Mouse (Mus musculus) kidney, embryonic 16.5 days (tissue): ENCODE data around the gene C5ar1. TPM values are rescaled to one million over a fixed set of nuclear protein-coding genes. Genes with fewer than 3 reads are reported as not detected.

ENCODE experiments used
- ATAC-seq: fragments of 200-750 bp; cut with Nextera tagmentation; 2 replicates; pipeline ENCODE4 v1.8.0; 2017; ENCODE audit warnings: moderate TSS enrichment; ENCODE audit not compliant: low FRiP score, low TSS enrichment
- H3K27ac ChIP-seq: fragments of 300-500 bp; sonication (generic); 2 replicates; pipeline ENCODE4 v1.5.1; 2014; ENCODE audit warnings: low read length
- H3K27me3 ChIP-seq: fragments of 300-500 bp; sonication (generic); 2 replicates; pipeline ENCODE4 v1.6.1; 2014; ENCODE audit warnings: low read length, control low read depth, mixed read lengths; ENCODE audit not compliant: insufficient read depth
- H3K36me3 ChIP-seq: fragments of 300-500 bp; sonication (generic); 2 replicates; pipeline ENCODE4 v1.6.1; 2014; ENCODE audit warnings: low read length, control low read depth, mixed read lengths; ENCODE audit not compliant: insufficient read depth
- H3K4me1 ChIP-seq: fragments of 300-500 bp; sonication (generic); 2 replicates; pipeline ENCODE4 v1.6.1; 2014; ENCODE audit warnings: low read length, control low read depth, mixed read lengths; ENCODE audit not compliant: insufficient read depth
- H3K4me2 ChIP-seq: fragments of 300-500 bp; sonication (generic); replicated peaks from 2 replicates; pipeline ENCODE4 v1.6.1; 2014; ENCODE audit warnings: low read depth, low read length
- H3K4me3 ChIP-seq: fragments of 300-500 bp; sonication (generic); 2 replicates; pipeline ENCODE4 v1.5.1; 2014; ENCODE audit warnings: mild to moderate bottlenecking, low read length
- H3K9ac ChIP-seq: fragments of 300-500 bp; sonication (generic); replicated peaks from 2 replicates; pipeline ENCODE4 v1.6.1; 2014; ENCODE audit warnings: low read length
- H3K9me3 ChIP-seq: fragments of 300-500 bp; sonication (generic); 2 replicates; pipeline ENCODE4 v1.6.1; 2016; ENCODE audit warnings: low read length, control low read depth
- WGBS: fragments of 180-500 bp; shearing (Covaris S2); extraction: QIAGEN DNeasy Blood & Tissue Kit; methylation state at CpG from one replicate; pipeline ENCODE4 v1.1.7; 2014; 5-methylcytosine and 5-hydroxymethylcytosine counted together
- polyA plus RNA-seq: library from polyadenylated mRNA; unstranded; fragments of >200 nt; fragmentation: Nextera tagmentation; extraction: Ambion mirVana; gene quantifications from 2 replicates; pipeline ENCODE4 v1.2.1, GENCODE M21; 2015

C5ar1 gene
- polyA plus RNA-seq, 1 experiment from 2014 or later = 2.7 TPM

- Histone ChIP-seq H3K27me3 (no peaks in the 10 kb centered on the region), H3K27ac (peak overlapping the region; percentile 94), H3K36me3 (no peaks in the 10 kb centered on the region), H3K4me1 (peaks cover 35% of the 10 kb centered on the region), H3K4me3 (peak overlapping the region; percentile 48), H3K9ac (peak overlapping the region; percentile 67), H3K9me3 (no peaks in the 10 kb centered on the region), H3K4me2 (peak overlapping the region; percentile 90)
- peak; percentile 47 for ATAC-seq
- 1% methylated on average over 39 of the region's 41 CpGs for WGBS
Measured at GRCm38 (mm10) chr7:16295321-16295900, 36.1 kb upstream of the C5ar1 start.

- ATAC-seq = peak; percentile 85
- Histone ChIP-seq H3K9ac (peak overlapping the region; percentile 67), H3K27me3 (no peaks in the 10 kb centered on the region), H3K27ac (peak overlapping the region; percentile 94), H3K4me3 (peak overlapping the region; percentile 48), H3K9me3 (no peaks in the 10 kb centered on the region), H3K4me1 (peaks cover 31% of the 10 kb centered on the region), H3K4me2 (peak overlapping the region; percentile 90), H3K36me3 (no peaks in the 10 kb centered on the region)
- under 1% methylated on average over 23 of the region's 23 CpGs for WGBS
Measured at GRCm38 (mm10) chr7:16294837-16295236, 35.5 kb upstream of the C5ar1 start.

GRCm38 (mm10) chr7:16294346-16294745 is 35.0 kb upstream of the C5ar1 start:
- Histone ChIP-seq H3K27ac (peak overlapping the region; percentile 94), H3K4me3 (peak overlapping the region; percentile 48), H3K4me2 (peak overlapping the region; percentile 90), H3K4me1 (peaks cover 28% of the 10 kb centered on the region), H3K36me3 (no peaks in the 10 kb centered on the region), H3K27me3 (no peaks in the 10 kb centered on the region), H3K9me3 (no peaks in the 10 kb centered on the region), H3K9ac (peak overlapping the region; percentile 67)
- 27% methylated on average over 4 of the region's 4 CpGs for WGBS
- ATAC-seq = no peak

- no peak for ATAC-seq
- peaks cover 13% of the 10 kb centered on the region for H3K36me3 ChIP-seq
- no peaks in the 10 kb centered on the region for H3K9me3 ChIP-seq
- H3K27ac ChIP-seq = no peak overlapping the region
- H3K4me1 ChIP-seq = peaks cover 11% of the 10 kb centered on the region; the same call in 1 of the 2 replicates
- no peak overlapping the region for H3K4me2 ChIP-seq
- no peak overlapping the region for H3K9ac ChIP-seq
- H3K27me3 ChIP-seq = no peaks in the 10 kb centered on the region
- 77% methylated on average over 1 of the region's 1 CpGs for WGBS
- no peak overlapping the region for H3K4me3 ChIP-seq
Measured at GRCm38 (mm10) chr7:16287791-16288190, 28.5 kb upstream of the C5ar1 start.

- peaks cover 21% of the 10 kb centered on the region for H3K36me3 ChIP-seq
- 72% methylated on average over 2 of the region's 2 CpGs for WGBS
- peaks cover 11% of the 10 kb centered on the region; the same call in 1 of the 2 replicates for H3K4me1 ChIP-seq
- H3K27me3 ChIP-seq = no peaks in the 10 kb centered on the region
- H3K9ac ChIP-seq = peak overlapping the region; percentile 88
- H3K27ac ChIP-seq = peak overlapping the region; percentile 99
- peak overlapping the region; percentile 82 for H3K4me2 ChIP-seq
- no peak for ATAC-seq
- peak overlapping the region; percentile 76 for H3K4me3 ChIP-seq
- no peaks in the 10 kb centered on the region for H3K9me3 ChIP-seq
Measured at GRCm38 (mm10) chr7:16287016-16287415, 27.7 kb upstream of the C5ar1 start.

- WGBS = 0% methylated on average over 56 of the region's 70 CpGs
- peak within 1 kb of the TSS; percentile 88 for H3K9ac ChIP-seq
- peaks cover 26% of the 10 kb centered on the region for H3K36me3 ChIP-seq
- H3K27me3 ChIP-seq = no peaks in the 10 kb centered on the region
- no peaks in the 10 kb centered on the region for H3K9me3 ChIP-seq
- ATAC-seq = peak; percentile 92
- H3K4me2 ChIP-seq = peak within 1 kb of the TSS; percentile 82
- peaks cover 11% of the 10 kb centered on the region; the same call in 1 of the 2 replicates for H3K4me1 ChIP-seq
- peak within 1 kb of the TSS; percentile 76 for H3K4me3 ChIP-seq
- peak within 1 kb of the TSS; percentile 99 for H3K27ac ChIP-seq
Measured at GRCm38 (mm10) chr7:16286026-16286961, 27.0 kb upstream of the C5ar1 start, which contains the start of gene Ccdc9. TSS of gene Ccdc9 (minus strand) at chr7:16286795.

GRCm38 (mm10) chr7:16285450-16286025 is 26.2 kb upstream of the C5ar1 start:
- Histone ChIP-seq H3K36me3 (peaks cover 34% of the 10 kb centered on the region), H3K4me3 (peak overlapping the region; percentile 76), H3K27me3 (no peaks in the 10 kb centered on the region), H3K4me1 (peaks cover 11% of the 10 kb centered on the region; the same call in 1 of the 2 replicates), H3K27ac (peak overlapping the region; percentile 84), H3K4me2 (peak overlapping the region; percentile 82), H3K9me3 (no peaks in the 10 kb centered on the region), H3K9ac (peak overlapping the region; percentile 55)
- under 1% methylated on average over 14 of the region's 14 CpGs for WGBS
- ATAC-seq = peak; percentile 76

GRCm38 (mm10) chr7:16284904-16285303 is 25.6 kb upstream of the C5ar1 start:
- H3K27me3 ChIP-seq = no peaks in the 10 kb centered on the region
- H3K4me2 ChIP-seq = peak overlapping the region; percentile 82
- no peaks in the 10 kb centered on the region for H3K9me3 ChIP-seq
- 54% methylated on average over 9 of the region's 9 CpGs for WGBS
- H3K4me1 ChIP-seq = peaks cover 11% of the 10 kb centered on the region; the same call in 1 of the 2 replicates
- peak overlapping the region; percentile 76 for H3K4me3 ChIP-seq
- peak overlapping the region; percentile 84 for H3K27ac ChIP-seq
- H3K9ac ChIP-seq = peak overlapping the region; percentile 55
- peaks cover 40% of the 10 kb centered on the region for H3K36me3 ChIP-seq
- ATAC-seq = no peak

- WGBS = 85% methylated on average over 8 of the region's 8 CpGs
- Histone ChIP-seq H3K9me3 (no peaks in the 10 kb centered on the region), H3K27me3 (no peaks in the 10 kb centered on the region), H3K9ac (no peak overlapping the region), H3K4me2 (no peak overlapping the region), H3K4me1 (peaks cover 11% of the 10 kb centered on the region; the same call in 1 of the 2 replicates), H3K36me3 (peaks cover 40% of the 10 kb centered on the region), H3K27ac (no peak overlapping the region), H3K4me3 (no peak overlapping the region)
- no peak for ATAC-seq
Measured at GRCm38 (mm10) chr7:16284001-16284400, 24.7 kb upstream of the C5ar1 start.
